Mouse (Mus musculus): ENCODE measurements around the gene Mvp.

DNA sequence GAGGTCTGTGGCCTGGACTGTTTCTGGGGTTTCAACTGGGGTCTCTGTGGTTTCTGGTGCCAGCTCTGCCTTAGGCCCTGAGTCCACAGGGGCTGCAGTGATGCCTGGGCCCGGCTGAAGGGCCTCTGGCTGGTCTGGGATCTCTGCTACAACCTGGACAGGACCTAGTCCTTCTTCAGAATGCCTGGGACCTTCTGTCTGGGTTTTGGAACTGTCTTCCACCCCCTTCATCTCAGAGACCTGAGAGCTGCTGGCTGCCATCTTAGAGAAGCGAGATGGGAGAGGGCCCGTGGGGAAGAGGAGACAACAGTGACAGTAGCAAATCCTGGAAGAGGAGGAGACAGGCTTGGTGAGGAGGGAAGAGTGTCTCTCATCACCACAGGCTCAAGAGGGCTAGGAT is 5.6 kb upstream of the Mvp start:
- TF ChIP-seq TAL1 (IDR thresholded peaks at IDR 0.05; ENCODE audit: low read length) (no peak), GATA1 (IDR thresholded peaks at IDR 0.05; ENCODE audit: low read length) (no peak)

Measured in erythroblast, embryonic 14.5 days (primary cell).